In genomic region chr8:61517502-61518185, GRCm38 (mm10) we compare ENCODE assay signal across 11 mouse cellular contexts. TPM values are rescaled to one million over a fixed set of nuclear protein-coding genes. Genes with fewer than 3 reads are reported as not detected.
DNase-seq lines count a peak whose midpoint lies in the region; ATAC-seq and TF ChIP-seq lines count a peak whose summit lies in the region.
"Had no signal": no experiment of that assay in that cellular context is flagged by ENCODE, and none has a peak within 500 bp of the region (broad histone marks: within the 10 kb centered on the region; RNA-seq: fewer than 3 reads in every experiment).

No protein-coding gene starts in this region.

- in situ Hi-C loops in Patski (cut with MboI; ENCODE audit: low pct_unique_long_range_greater_than_20kb) = loop anchor here (5.0 to 25.0 kb wide), 4 partner anchors 293 to 1013 kb away; partner anchors contain the start of genes Aadat, Gm10283, Mfap3l and Sh3rf1

- TF ChIP-seq CTCF in Patski (IDR thresholded peaks at IDR 0.05) = no peak

- no peaks in the 10 kb centered on the region for H3K27me3 ChIP-seq in hindbrain, embryonic 12.5 days
- H3K27me3 ChIP-seq in hindbrain, embryonic 16.5 days (replicated peaks; ENCODE audit: control insufficient read depth, insufficient read depth, low read length) = no peaks in the 10 kb centered on the region
- H3K27me3 ChIP-seq in Patski = no peaks in the 10 kb centered on the region
- H3K27me3 ChIP-seq in megakaryocyte, embryonic 14.5 days (replicated peaks) = no peaks in the 10 kb centered on the region
- H3K27me3 ChIP-seq: kidney, embryonic 15.5 days; limb, embryonic 15.5 days had no signal

- ATAC-seq in hindbrain, embryonic 12.5 days (ENCODE audit: low FRiP score) = no peak
- ATAC-seq in hindbrain, embryonic 16.5 days = no peak
- ATAC-seq in Patski = peak; percentile 45

- H3K4me1 ChIP-seq in hindbrain, embryonic 12.5 days = peaks cover 17% of the 10 kb centered on the region
- peaks cover 13% of the 10 kb centered on the region for H3K4me1 ChIP-seq in hindbrain, embryonic 16.5 days (ENCODE audit: control insufficient read depth, insufficient read depth, low read depth, low read length)
- H3K4me1 ChIP-seq in megakaryocyte, embryonic 14.5 days = peaks cover 14% of the 10 kb centered on the region; the same call in 1 of the 2 replicates

- WGBS in hindbrain, embryonic 12.5 days = 75% methylated on average over 14 of the region's 14 CpGs
- WGBS in hindbrain, embryonic 16.5 days = 71% methylated on average over 14 of the region's 14 CpGs

- no peak overlapping the region for H3K4me3 ChIP-seq in hindbrain, embryonic 12.5 days
- H3K4me3 ChIP-seq in hindbrain, embryonic 16.5 days (ENCODE audit: low read length) = no peak overlapping the region
- peak overlapping the region; percentile 39 for H3K4me3 ChIP-seq in megakaryocyte, embryonic 14.5 days (replicated peaks)
- H3K4me3 ChIP-seq: kidney, embryonic 15.5 days; limb, embryonic 15.5 days had no signal

- peak; percentile 48 for DNase-seq in CD4-positive, CD25-positive, alpha-beta regulatory T cell, adult 2 months (ENCODE audit: low read depth, low spot score)
- no peak for DNase-seq in Patski (ENCODE audit: low read depth, low spot score)
- no peak for DNase-seq in spleen, adult 12 weeks (ENCODE audit: low spot score)
- DNase-seq in embryo, embryonic 9.5 days (ENCODE audit: extremely low spot score) = no peak
- no peak for DNase-seq in frontal cortex, postnatal 10 days (ENCODE audit: low spot score in 2 of 2)
- DNase-seq: cerebellum, postnatal 14 days had no signal

- H3K9me3 ChIP-seq in hindbrain, embryonic 12.5 days (replicated peaks) = no peaks in the 10 kb centered on the region
- no peaks in the 10 kb centered on the region for H3K9me3 ChIP-seq in hindbrain, embryonic 16.5 days (ENCODE audit: control insufficient read depth, low read length)
- H3K9me3 ChIP-seq in megakaryocyte, embryonic 14.5 days = no peaks in the 10 kb centered on the region
- H3K9me3 ChIP-seq: kidney, embryonic 15.5 days; limb, embryonic 15.5 days had no signal

- H3K4me2 ChIP-seq in hindbrain, embryonic 12.5 days (replicated peaks) = no peak overlapping the region
- no peak overlapping the region for H3K4me2 ChIP-seq in hindbrain, embryonic 16.5 days (ENCODE audit: low read length)
- H3K4me2 ChIP-seq: kidney, embryonic 15.5 days; limb, embryonic 15.5 days had no signal

- POLR2A ChIA-PET in Patski (lab: Charles Lee) = no interaction called here

- peak overlapping the region; percentile 77; the same call in 1 of the 2 replicates for H3K27ac ChIP-seq in hindbrain, embryonic 12.5 days
- H3K27ac ChIP-seq in hindbrain, embryonic 16.5 days (ENCODE audit: low read depth, low read length) = no peak overlapping the region
- H3K27ac ChIP-seq: kidney, embryonic 15.5 days; limb, embryonic 15.5 days had no signal

- H3K36me3 ChIP-seq in hindbrain, embryonic 12.5 days = peaks cover 6% of the 10 kb centered on the region
- 0 out of 2 replicates have a peak, but pooled peaks cover 2% of the 10 kb centered on the region for H3K36me3 ChIP-seq in hindbrain, embryonic 16.5 days (ENCODE audit: control insufficient read depth, insufficient read depth, low read length)
- H3K36me3 ChIP-seq in megakaryocyte, embryonic 14.5 days (replicated peaks; ENCODE audit: low read length) = peaks cover 5% of the 10 kb centered on the region

- H3K9ac ChIP-seq in hindbrain, embryonic 12.5 days = no peak overlapping the region
- no peak overlapping the region for H3K9ac ChIP-seq in hindbrain, embryonic 16.5 days (ENCODE audit: low read depth, low read length)
- H3K9ac ChIP-seq: kidney, embryonic 15.5 days; limb, embryonic 15.5 days had no signal

- CTCF ChIA-PET in Patski (lab: Charles Lee) = interaction anchor here (1.0 to 1.5 kb wide), 3 partner anchors 17 to 40 kb away, joined by 3 read pairs; no protein-coding TSS in a partner anchor

RNA-seq across cellular contexts. Expression of gene Cbr4, which starts 30.1 kb away (rescaled TPM):
- polyA plus RNA-seq in hindbrain, embryonic 12.5 days (2016; fragmentation: Nextera tagmentation; extraction: Ambion mirVana) = 23.5 and 27.7 TPM in 2 replicates
- 19.7 and 21.1 TPM in 2 replicates for polyA plus RNA-seq in hindbrain, embryonic 16.5 days (2015; fragmentation: Nextera tagmentation; extraction: Ambion mirVana)
- polyA plus RNA-seq in Patski (2021) = 31.4 TPM
- polyA plus RNA-seq in megakaryocyte, embryonic 14.5 days (2012; ENCODE audit: insufficient read depth, low replicate concordance) = 0.63 and 1.6 TPM in 2 replicates
